Mouse (Mus musculus) spleen, adult 2 months (tissue): ENCODE results near the gene Nanog. TPM values are rescaled to one million over a fixed set of nuclear protein-coding genes. Genes with fewer than 3 reads are reported as not detected.
"Not testable (repeated sequence)": the region's sequence is repeated elsewhere in the genome, so short reads cannot be mapped to it uniquely, and the experiment has no call there.

Experiments
- DNase-seq, 2 experiments: peaks; one replicate each; pipeline versions ENCODE4 v3.0.0 to v3.0.0-alpha.2; 2012 to 2021; ENCODE audit warnings: low spot score in 2 of 2, low read depth in 1 of 2
- H3K27ac ChIP-seq: fragments of 200-500 bp; 2 replicates; pipeline ENCODE4 v1.5.1; 2012; ENCODE audit warnings: low read length, inconsistent platforms; ENCODE audit not compliant: insufficient read depth
- H3K27me3 ChIP-seq: fragments of 200-500 bp; 2 replicates; pipeline ENCODE4 v1.6.1; 2012; ENCODE audit warnings: mild to moderate bottlenecking, moderate library complexity, low read length, inconsistent platforms; ENCODE audit not compliant: control insufficient read depth, insufficient read depth
- H3K36me3 ChIP-seq: fragments of 200-500 bp; 2 replicates; pipeline ENCODE4 v1.6.1; 2012; ENCODE audit warnings: mild to moderate bottlenecking, low read length, inconsistent platforms; ENCODE audit not compliant: control insufficient read depth, insufficient read depth
- H3K4me1 ChIP-seq: fragments of 200-500 bp; 2 replicates; pipeline ENCODE4 v1.6.1; 2011; ENCODE audit warnings: inconsistent platforms; ENCODE audit not compliant: control insufficient read depth, insufficient read depth, insufficient read length
- H3K4me3 ChIP-seq: fragments of 200-500 bp; 2 replicates; pipeline ENCODE4 v1.5.1; 2011; ENCODE audit warnings: mild to moderate bottlenecking, inconsistent platforms; ENCODE audit not compliant: insufficient read depth, insufficient read length; ENCODE audit errors: extremely low read depth
- CTCF ChIP-seq: fragments of 200-500 bp; IDR thresholded peaks from 2 replicates; pipeline ENCODE4 v1.5.1; 2011; ENCODE audit warnings: mild to moderate bottlenecking, inconsistent platforms; ENCODE audit not compliant: insufficient read depth, insufficient read length, insufficient replicate concordance; ENCODE audit errors: extremely low read depth
- POLR2A ChIP-seq: fragments of 200-500 bp; IDR thresholded peaks from 2 replicates; pipeline ENCODE4 v1.6.1; 2011; ENCODE audit warnings: low read depth, low read length, inconsistent platforms
- WGBS: fragments of 180-500 bp; shearing (Covaris S2); methylation state at CpG from one replicate; pipeline ENCODE4 v1.1.7; 2018; 5-methylcytosine and 5-hydroxymethylcytosine counted together
- polyA plus RNA-seq: library from polyadenylated mRNA; depleted of rRNA; stranded (reverse); fragments of >200 nt; gene quantifications from 2 replicates; pipeline ENCODE4 v1.2.3, GENCODE M21; 2012

Nanog gene
- polyA plus RNA-seq, 1 experiment: not detected

- H3K27ac ChIP-seq: no peak overlapping the region
- H3K36me3 ChIP-seq: no peaks in the 10 kb centered on the region
- no peaks in the 10 kb centered on the region for H3K4me1 ChIP-seq
- WGBS: 69% methylated on average over 7 of the region's 7 CpGs
- H3K27me3 ChIP-seq: no peaks in the 10 kb centered on the region
- no peak overlapping the region for H3K4me3 ChIP-seq
- no peak for TF ChIP-seq CTCF
- no peak for TF ChIP-seq POLR2A
- no peak for DNase-seq
Measured at GRCm38 (mm10) chr6:122714707-122715365, 7.5 kb downstream of the Nanog start.

DNA sequence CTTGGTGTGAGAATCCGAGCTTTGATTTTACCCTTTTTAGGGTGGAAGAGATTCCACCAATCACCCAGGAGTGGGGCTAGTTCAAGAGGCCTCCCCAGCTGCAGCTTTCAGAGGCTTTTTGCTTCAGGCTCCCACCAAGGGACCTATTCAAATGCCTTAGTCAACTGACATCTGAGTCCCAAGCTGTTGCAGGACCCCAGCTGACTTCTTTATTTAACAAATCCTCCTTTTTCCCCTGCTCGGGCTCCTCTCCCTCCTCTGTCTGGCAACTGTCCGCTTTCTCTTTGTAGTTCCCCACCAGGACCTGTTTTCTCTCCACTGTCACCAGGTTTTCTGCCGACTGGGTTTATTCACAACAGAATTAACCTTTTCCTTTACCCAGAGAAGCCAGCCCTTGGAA, 8.6 kb downstream of the Nanog start:
- WGBS: 43% methylated on average over 4 of the region's 4 CpGs

GRCm38 (mm10) chr6:122718224-122718623, 10.9 kb downstream of the Nanog start:
- WGBS: 90% methylated on average over 1 of the region's 1 CpGs
- not testable (repeated sequence) for DNase-seq

More for the DNA sequence above, 8.6 kb downstream of the Nanog start:
- no peak for DNase-seq
- Histone ChIP-seq H3K27ac (no peak overlapping the region), H3K36me3 (no peaks in the 10 kb centered on the region), H3K4me1 (no peaks in the 10 kb centered on the region), H3K27me3 (no peaks in the 10 kb centered on the region), H3K4me3 (no peak overlapping the region)
- TF ChIP-seq POLR2A (no peak), CTCF (no peak)

DNA sequence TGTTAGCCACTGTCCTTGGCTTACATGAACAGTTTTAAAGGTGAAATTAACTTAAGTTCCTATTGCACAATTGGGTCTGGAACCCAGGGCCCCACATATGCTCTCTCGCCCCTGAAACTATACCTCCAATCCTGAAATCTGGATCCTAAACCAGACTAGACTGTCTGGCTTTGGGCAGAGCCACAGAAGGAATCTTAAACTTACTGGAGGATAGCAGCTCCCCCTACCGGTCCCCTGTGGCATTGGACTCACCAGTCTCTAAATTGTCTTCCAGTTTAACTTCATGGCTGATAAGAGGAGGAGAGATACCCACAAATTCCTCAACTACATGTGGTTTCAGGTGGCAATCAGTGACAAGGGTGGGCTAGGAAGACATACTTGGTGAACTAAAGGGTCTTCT, 12.7 kb downstream of the Nanog start:
- DNase-seq: peak in 1 of 2 experiments; percentile 52
- 28% methylated on average over 2 of the region's 2 CpGs for WGBS
- TF ChIP-seq POLR2A (no peak), CTCF (peak; percentile 63; the same call in 1 of the 2 replicates)
- no peaks in the 10 kb centered on the region for H3K36me3 ChIP-seq
- no peak overlapping the region for H3K4me3 ChIP-seq
- H3K27ac ChIP-seq: no peak overlapping the region
- H3K27me3 ChIP-seq: no peaks in the 10 kb centered on the region
- no peaks in the 10 kb centered on the region for H3K4me1 ChIP-seq

More at GRCm38 (mm10) chr6:122718224-122718623, 10.9 kb downstream of the Nanog start:
- H3K4me1 ChIP-seq, H3K4me3 ChIP-seq, H3K27me3 ChIP-seq, H3K36me3 ChIP-seq, H3K27ac ChIP-seq: not testable (repeated sequence)

DNA sequence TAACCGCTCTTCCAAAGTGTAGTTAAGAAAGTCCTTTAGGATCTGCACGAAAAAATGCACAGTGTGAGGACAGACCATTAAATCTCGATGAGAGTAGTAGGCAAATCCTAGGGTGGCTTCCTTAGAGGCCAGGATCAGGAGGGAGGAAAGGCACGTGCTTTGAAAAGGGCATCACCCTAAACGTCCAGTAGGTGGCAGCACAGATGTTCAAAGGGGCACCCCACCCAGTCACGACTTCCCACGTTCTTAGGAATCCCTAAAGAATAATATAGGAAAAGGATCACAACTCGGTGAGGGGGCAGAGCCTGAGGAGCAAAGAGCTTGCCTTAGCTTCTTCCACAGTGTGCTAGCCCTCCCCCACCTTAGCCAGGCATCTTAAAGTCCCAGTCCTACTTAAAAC, 32.7 kb downstream of the Nanog start:
- no peak overlapping the region for H3K4me3 ChIP-seq
- peak in 1 of 2 experiments; percentile 58 for DNase-seq
- no peak overlapping the region for H3K27ac ChIP-seq
- H3K36me3 ChIP-seq: peaks cover 11% of the 10 kb centered on the region
- peaks cover 2% of the 10 kb centered on the region; the same call in 1 of the 2 replicates for H3K4me1 ChIP-seq
- H3K27me3 ChIP-seq: no peaks in the 10 kb centered on the region
- TF ChIP-seq CTCF (peak; percentile 74; the same call in 1 of the 2 replicates), POLR2A (no peak)
- 18% methylated on average over 8 of the region's 8 CpGs for WGBS

- no peak for DNase-seq
- peak overlapping the region; percentile 38 for H3K27ac ChIP-seq
Measured at GRCm38 (mm10) chr6:122741460-122742227, 34.4 kb downstream of the Nanog start.

DNA sequence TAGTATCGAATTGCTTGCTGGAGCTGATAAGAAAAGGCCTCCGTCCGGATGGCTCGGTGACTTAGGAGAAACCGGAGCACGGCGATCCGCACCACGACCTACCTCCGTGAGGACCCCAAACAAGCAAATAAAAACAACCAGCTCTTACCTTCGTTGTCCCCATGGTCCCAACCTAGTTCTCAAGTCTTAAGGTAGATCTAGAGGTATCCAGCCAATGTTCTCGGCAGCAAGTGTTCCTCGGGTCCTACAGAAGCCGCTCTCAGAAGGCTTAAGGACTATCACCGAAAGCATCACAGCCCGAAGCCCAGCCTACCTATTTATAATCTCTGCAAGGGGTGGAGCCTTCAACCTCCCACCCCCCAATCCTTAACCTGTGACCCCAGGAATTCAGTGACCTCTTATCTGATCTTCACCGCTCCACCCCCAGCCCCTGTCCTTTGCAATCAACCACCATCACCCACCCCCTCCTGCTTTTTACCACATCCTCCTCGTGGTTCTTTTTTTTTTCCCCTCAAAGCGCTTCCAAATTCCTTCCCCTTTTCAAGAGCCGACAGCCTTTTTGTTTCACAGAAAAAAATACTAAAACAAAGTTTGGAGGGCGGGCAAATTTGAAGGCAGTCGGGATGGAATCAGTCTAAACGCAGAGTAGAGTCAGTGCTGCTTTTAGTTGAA, 35.1 kb downstream of the Nanog start:
- no peak; the same call in 1 of the 2 replicates for TF ChIP-seq POLR2A
- TF ChIP-seq CTCF: no peak
- no peaks in the 10 kb centered on the region for H3K27me3 ChIP-seq
- WGBS: 1% methylated on average over 23 of the region's 23 CpGs
- peaks cover 2% of the 10 kb centered on the region; the same call in 1 of the 2 replicates for H3K4me1 ChIP-seq
- H3K36me3 ChIP-seq: peaks cover 2% of the 10 kb centered on the region; the same call in 1 of the 2 replicates
- peak; percentile 47 to 66 for DNase-seq
- peak overlapping the region; percentile 38 for H3K27ac ChIP-seq
- peak overlapping the region; percentile 69 for H3K4me3 ChIP-seq

More at GRCm38 (mm10) chr6:122741460-122742227, 34.4 kb downstream of the Nanog start:
- Histone ChIP-seq H3K27me3 (no peaks in the 10 kb centered on the region), H3K4me3 (peak overlapping the region; percentile 69), H3K36me3 (peaks cover 2% of the 10 kb centered on the region; the same call in 1 of the 2 replicates), H3K4me1 (peaks cover 2% of the 10 kb centered on the region; the same call in 1 of the 2 replicates)
- WGBS: 6% methylated on average over 25 of the region's 25 CpGs
- no peak for TF ChIP-seq CTCF
- no peak for TF ChIP-seq POLR2A
